Mouse (Mus musculus): ENCODE measurements at regions not wholly inside any gene's neighbourhood (a gene's known extent, or its start where the extent isn't known, plus 50 kb on each side); places are given as distances from the start of the nearest gene placed in this dataset.
A peak's percentile ranks its signal among the peaks of the same experiment; 100 is the strongest.

DNA sequence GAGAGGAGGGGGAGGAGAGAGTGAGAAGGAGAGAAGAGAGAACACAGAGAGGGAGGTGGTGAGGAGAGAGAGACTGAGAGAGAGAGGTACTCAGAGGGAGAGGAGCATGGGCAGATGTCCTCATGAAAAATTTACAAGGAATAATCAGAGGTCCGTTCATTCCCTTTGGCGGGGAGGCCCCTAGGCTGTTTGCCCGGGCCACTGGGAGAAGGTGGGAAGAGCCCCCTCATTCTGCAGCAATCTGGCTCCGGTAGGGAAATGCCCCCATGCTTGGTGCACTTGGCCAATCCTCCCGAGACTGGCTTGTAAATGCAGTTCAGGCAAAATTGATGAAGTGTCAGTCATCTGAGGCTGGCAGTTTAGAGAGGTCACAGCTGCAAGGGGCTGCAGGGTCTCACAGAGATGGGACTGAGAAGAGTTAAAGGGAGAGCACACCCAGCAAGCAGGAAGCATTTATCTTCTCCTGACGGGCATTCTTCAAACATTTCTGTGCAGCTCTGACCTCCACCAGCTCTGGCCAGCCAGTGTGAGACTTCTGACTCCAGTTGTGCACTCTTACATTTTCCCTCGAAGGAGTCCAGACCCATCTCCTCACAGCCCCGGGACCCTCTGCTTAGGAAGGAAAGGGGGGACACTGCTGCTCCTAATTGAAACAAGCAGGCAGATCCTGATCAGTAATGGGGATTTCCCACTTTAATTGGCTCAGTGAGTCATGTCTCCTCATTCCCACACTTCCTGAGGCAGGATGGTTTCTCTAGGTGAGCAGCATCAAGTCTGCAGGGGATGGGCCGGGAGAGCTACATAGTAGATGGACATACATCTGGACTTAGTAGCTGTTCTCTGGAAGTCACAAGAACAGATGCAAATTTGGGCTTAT is 65.5 kb downstream of the Cmpk2 start:
- DNase-seq (ENCODE audit: low spot score in 2 of 2) = no peak

- DNase-seq (ENCODE audit: low spot score in 2 of 2) = no peak
These were observed 64.7 kb downstream of the Cmpk2 start for GRCm38 (mm10) chr12:26533641-26534151.

DNA sequence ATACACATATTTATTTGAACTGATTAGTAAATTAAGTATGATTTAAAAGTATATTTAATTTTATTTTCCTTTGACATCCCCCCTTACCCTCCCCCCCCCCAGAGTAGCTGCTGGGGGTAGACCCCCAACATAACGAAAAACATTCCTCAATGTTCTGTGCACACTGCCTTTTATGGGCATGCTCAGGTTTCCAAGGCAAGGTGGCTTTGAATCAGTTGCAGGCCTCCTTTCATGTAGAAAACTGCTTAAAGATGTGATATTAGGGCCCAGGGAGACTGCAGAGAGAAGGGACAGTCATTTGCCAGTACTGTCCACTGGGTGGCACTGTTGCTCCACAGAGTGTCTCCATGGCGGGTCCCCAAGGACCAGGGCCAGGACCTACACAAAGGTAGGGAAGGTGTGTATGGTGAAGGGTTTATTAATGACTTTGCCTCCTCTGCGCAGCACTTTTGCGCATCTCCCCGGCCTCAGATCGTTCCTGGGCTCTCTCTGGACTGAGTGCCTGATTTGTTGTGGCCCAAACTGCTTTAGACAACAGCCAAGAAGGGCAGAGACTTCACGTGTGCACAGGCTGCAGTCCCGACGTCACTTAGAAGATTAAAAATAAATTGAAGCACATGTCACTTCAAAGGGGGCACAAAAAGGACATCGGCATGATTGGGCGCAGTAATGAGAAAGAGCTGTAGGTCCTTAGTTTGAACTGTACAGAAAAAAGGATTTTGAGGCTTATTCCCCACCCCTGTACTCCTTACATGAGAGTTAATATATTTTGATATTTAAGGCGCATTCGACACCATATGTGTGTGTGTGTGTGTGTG is 64.0 kb downstream of the Cmpk2 start:
- peak; percentile 60 to 72 for DNase-seq (ENCODE audit: low spot score in 2 of 2)

- no peak for DNase-seq (ENCODE audit: low spot score in 2 of 2)
These were observed 63.1 kb downstream of the Cmpk2 start for GRCm38 (mm10) chr12:26532076-26532475.

Data from urinary bladder, postnatal 36 days (tissue).